Mouse (Mus musculus): Measurements from ENCODE around the gene Alpk1. TPM values are rescaled to one million over a fixed set of nuclear protein-coding genes. Genes with fewer than 3 reads are reported as not detected.

The Alpk1 gene
- total RNA-seq, 4 experiments from 2014 or later = 2.2 to 2.7 (median 2.4) TPM

GRCm38 (mm10) chr3:127694802-127695771 lies 85.2 kb downstream of the Alpk1 start:
- DNase-seq (ENCODE audit: low spot score) = no peak

DNA sequence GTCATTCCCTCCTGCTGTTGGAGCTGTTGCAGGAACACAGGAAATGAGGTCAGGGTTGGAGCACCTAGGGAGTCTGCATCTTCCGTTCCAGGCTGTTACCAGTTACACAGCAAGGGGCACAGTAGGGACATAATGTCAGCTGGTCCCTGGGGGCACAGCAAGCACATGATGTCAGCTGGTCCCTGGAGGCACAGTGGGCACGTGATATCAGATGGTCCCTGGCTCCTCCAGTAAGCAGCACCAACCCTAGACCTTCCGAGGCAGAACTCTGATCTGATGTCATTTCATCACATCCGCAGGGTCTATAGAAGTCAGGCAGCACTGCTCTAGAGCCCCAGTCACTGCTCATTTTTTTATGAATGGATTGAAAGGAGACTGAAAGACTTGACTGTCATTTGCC lies 89.1 kb downstream of the Alpk1 start:
- DNase-seq (ENCODE audit: low spot score) = no peak

- no peak for DNase-seq (ENCODE audit: low spot score)
Observed at GRCm38 (mm10) chr3:127679703-127680102, 100.6 kb downstream of the Alpk1 start.

- no peak for DNase-seq (ENCODE audit: low spot score)
Observed at GRCm38 (mm10) chr3:127661646-127662531, 118.4 kb downstream of the Alpk1 start.

DNA sequence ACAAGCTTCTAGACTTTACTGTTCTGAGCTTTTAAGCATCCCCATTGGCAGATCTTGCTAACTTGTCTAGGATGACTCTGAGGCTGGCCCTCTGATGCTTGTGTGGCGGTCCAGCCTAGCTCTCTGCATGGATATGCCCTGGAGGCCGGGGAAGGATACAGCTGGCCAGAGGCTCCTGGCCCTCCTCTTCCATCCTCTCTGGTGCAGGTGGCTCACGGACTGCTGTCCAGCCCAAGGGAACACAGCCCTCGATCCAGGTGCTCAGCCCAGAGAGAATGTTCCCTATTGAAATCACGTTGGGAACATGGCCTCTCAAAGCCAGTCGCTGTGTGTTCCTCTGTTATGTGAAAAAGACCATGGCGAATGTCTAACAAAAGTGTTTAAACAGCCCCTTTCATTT lies 119.6 kb downstream of the Alpk1 start:
- DNase-seq (ENCODE audit: low spot score) = no peak

DNA sequence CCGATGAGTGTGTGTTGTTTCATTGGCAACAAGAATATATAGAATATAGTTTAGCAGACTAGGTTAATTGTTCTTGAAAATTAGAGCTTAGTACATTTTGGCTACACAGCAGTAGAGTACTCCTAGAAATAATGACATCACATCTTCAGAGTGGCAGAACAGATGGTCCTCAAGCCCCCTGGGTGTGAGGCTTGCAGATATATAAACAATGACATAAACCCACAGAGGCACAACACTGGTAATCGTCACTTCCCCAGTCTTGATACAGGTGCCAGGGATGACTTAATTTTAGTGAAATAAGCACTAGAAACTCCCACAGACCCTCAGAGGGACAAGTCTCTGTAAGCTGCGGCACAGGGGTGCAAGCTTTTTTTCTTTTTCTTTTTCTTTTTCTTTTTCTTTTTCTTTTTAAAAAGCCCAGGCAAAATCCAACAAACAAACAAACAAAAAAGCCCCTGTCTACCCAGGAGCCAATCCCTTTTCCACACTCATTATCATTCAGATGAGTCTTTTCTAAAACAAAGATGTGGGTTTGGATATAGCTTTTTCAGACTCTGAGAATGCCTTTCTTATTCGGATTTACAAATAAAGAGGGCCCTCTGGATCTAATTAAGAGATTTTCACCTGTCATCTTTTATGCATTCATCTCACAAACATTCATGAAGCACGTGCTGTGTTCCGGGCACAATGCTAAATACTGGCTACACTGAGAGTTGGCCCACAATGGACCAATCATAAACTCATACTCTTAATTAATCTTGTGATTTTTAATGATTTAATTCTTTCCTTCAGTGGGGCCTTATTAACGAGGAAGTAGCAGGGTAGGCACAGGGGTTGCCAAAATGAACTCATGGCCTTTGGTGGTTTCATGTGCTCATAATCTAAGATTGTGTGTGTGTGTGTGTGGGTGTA lies 128.3 kb downstream of the Alpk1 start:
- no peak for DNase-seq (ENCODE audit: low spot score)

GRCm38 (mm10) chr3:127646156-127646825 lies 134.0 kb downstream of the Alpk1 start:
- no peak for DNase-seq (ENCODE audit: low spot score)

DNA sequence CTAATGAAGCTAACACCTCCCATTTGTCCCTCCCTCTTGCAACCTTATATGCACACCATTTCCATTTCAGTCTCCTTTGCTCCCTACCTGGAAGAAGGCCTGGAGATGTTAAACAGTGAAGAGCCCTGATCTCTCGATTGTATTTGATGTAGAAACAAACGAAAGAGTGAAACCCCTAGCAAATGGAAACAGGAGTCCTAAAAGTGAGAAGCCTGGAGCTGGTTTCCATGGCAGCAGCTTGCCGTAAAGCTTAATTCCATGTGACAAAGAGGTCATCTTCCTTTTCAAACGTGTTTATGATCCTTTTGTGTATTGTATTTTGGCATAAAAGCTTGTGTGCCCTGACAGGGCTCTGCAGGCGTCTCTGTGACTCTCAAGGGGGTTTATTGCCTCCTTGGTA lies 138.1 kb downstream of the Alpk1 start:
- DNase-seq (ENCODE audit: low spot score) = no peak

DNA sequence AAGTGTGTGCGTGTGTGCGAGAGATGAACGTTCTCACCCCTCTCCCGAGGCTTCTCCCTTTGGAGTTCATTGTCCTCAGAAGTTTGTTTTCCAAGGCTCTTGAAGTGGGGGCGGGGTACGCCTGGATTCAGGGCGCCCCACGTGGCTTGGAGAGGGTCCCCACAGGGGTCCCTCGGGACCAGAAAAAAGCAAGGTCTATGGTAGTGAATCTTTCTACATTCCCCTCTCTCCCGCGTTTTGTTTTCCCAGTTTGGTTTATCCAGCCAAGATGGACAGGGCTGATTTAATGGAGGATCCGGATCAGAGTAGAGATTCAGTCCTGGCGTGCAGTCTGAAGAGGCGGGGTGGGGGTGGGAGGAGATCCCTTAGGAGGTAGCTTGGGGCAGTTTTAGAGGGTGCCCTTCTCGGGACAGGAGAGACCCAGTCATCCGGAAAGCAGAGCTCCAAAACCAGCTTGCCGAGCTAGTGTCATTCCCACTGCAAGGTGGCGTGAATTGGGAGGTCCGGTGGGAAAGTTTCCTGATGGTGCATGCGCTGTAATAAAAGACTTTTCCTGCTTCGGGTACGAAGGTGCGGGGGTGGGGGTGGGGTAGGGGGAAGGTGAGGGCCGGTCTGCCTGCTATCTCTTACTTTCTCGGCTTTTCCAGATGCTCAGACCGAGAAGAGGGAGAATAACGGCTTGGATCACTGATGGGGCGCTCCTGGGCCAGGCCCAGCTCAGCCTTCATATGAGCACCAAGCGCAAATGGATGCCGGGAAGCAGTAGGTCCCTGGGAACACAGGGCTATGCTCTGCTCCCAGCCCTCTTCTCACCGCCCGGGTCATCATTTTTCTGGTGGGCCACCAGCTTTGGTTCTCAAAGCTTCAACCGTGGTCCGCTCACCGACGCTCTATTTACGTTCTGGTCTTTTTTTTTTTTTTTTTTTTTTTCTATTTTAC lies 139.3 kb downstream of the Alpk1 start:
- DNase-seq (ENCODE audit: low spot score) = no peak

GRCm38 (mm10) chr3:127639875-127640761 lies 140.2 kb downstream of the Alpk1 start:
- DNase-seq (ENCODE audit: low spot score) = no peak

DNA sequence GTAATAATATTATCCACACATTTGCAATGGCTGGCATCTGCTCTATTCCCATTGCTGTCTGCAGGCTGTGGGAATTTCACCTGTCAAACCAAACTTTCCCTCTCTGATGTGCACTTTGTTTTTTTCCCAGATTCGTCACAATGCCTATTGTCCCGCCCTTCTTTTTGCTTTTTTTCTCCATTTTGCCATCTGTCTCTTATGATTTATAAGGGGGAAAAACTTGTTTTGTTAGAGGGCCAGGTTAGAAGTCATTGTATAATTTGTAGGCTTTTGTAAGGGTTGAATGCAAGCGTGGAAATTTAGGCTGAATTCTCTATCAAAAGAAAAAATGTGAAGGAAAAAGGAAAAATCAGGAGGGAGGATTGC lies 145.4 kb downstream of the Alpk1 start:
- DNase-seq (ENCODE audit: low spot score) = no peak

DNA sequence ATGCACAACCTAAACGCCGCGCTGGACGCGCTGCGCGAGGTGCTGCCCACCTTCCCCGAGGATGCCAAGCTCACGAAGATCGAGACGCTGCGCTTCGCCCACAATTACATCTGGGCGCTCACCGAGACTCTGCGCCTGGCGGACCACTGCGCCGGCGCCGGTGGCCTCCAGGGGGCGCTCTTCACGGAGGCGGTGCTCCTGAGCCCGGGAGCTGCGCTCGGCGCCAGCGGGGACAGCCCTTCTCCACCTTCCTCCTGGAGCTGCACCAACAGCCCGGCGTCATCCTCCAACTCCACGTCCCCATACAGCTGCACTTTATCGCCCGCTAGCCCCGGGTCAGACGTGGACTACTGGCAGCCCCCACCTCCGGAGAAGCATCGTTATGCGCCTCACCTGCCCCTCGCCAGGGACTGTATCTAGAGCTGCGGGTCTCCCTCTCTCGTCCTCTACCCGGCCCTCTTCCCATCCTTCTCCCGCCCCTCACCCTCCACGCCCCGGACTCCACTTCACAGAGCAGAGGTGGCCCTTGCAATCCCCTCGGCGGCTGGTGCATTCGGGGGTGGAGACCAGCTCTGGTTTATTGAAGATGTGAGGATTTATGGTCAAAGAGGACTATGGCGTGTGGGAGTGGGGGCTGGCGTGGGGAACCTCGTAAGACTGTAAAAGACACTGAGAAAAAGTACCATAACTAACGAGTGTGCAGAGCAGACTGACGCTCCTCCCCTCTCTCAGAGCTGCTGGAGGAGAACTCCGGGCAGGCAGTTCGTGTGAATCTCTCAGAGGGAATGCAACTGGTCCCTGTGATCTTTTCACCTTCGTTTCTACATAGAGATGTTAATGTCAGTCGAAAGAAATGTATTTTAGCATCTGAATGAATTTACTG lies 146.0 kb downstream of the Alpk1 start:
- no peak for DNase-seq (ENCODE audit: low spot score)

- no peak for DNase-seq (ENCODE audit: low spot score)
Observed at GRCm38 (mm10) chr3:127633080-127634032, 147.0 kb downstream of the Alpk1 start, which contains the start of gene Neurog2. Gene Neurog2 (plus strand): TSS chr3:127633135.

DNA sequence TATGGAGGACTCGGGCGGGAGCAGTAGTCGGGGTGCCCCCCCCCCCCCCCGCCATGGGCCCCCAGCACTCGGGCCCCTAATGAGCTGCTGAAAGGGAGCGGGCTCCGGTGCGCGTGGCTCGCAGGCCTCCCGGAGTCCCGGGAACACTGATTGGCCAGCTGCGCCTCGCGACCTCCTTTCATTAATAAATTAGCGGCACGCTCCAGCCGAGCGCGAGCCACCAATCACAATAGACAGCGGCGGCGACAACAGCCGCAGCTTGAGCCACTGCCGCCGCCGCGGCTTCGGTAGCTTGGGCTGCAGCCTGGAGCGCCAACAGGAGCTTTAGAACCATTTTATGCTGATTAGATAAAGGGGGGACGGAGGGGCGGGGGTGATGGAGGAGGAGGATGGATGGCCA lies 147.8 kb downstream of the Alpk1 start:
- DNase-seq (ENCODE audit: low spot score) = no peak

DNA sequence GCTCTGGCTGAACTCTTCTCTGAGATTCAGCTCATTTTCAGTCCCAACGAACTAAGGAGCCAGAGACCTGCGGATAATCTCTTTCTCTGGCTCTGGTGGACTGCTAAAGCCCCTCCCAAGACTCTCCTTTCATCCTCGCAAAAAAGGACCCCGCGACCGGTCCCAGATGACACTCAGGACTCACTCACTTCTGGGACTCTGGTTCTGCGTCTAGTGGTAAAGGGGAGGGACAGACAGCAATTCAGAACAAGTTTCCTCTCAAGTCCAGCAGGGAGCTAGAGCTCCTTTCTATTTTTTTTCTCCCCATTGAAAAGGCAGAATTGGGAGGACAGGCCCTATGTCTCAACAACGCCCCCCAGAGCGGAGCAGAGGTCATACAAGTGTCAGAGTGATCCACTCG lies 148.7 kb downstream of the Alpk1 start:
- DNase-seq (ENCODE audit: low spot score) = no peak

DNA sequence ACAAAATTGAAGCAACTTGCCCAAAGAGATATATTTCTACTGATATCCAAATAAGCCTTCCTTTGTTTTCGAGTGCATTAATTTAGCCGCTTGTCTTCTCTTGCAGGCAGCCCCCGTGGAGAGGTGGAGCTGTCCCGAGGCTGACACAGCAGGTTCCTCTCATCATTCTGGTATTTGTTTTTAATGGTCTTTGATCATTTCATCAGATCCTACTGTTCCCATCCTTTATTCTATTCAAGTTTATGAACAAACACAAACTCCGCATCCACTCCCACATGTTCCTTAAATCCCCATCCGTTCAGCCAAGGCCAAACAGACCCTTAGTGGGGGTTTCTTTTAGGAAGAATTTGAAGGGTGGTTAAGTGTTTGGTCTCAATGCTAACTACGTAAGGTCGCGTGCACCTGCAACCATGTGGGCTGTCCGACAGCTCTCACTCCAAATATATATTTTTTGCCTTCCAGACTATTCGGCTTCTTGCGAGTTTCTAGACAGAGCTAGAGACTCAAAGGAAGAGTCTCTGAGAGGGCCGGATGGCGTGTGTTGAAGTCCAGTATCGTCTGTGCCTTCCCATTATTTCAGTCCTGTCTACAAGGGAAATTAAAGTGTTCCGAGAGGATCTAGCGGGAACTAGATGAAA lies 149.5 kb downstream of the Alpk1 start:
- DNase-seq (ENCODE audit: low spot score) = no peak
